Mouse (Mus musculus) right cerebral cortex, postnatal 25 days (tissue): ENCODE results near the gene Tmem258.

Experiments used
- DNase-seq: peaks from one replicate; pipeline ENCODE4 v3.0.0; 2022

Tmem258 gene

GRCm38 (mm10) chr19:10185876-10186275, 17.9 kb upstream of the Tmem258 start:
- DNase-seq, result no peak

DNA sequence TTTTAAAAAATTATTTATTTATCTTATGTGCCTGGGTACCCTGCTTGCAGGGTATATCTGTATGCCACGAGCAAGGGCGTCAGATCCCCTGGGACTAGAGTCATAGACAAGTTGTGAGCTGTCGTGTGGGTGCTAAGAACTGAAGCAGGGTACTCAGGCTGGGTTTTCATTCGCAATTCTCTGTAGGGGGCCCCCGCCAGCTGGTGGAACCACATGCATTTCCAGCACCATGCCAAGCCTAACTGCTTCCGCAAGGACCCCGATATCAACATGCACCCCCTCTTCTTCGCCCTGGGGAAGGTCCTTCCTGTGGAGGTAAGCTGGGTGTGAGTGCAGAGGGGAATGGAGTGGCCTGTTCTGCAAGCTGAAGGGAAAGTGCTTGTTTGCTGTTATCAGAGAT, 17.2 kb upstream of the Tmem258 start:
- DNase-seq, result no peak

DNA sequence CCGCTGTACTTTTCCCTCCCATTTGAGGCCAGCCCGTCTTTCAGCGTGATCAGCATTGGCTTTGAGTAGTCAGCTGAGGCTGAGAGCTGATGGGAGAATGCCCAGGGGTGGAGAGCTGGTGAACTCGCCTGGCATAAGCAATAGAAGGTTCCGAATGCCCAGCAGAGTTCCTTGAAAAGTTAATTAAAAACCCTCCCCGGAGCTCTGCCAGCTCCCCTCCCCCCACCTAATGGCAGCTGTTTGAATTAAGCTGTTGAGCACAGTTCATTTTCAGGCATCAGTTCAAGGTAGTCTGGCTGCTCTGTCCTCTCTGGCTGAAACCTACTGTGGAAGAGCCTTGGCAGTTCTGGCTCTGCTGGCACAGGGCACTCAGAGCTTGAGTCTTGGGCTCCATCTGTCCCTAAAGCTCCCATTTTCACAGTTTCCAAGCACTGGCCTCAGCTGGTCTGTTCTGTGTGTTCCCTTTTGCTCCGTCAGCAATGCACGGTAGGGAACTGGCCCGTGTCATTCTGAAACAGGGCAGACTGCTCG, 15.5 kb upstream of the Tmem258 start:
- DNase-seq, result peak; percentile 33

DNA sequence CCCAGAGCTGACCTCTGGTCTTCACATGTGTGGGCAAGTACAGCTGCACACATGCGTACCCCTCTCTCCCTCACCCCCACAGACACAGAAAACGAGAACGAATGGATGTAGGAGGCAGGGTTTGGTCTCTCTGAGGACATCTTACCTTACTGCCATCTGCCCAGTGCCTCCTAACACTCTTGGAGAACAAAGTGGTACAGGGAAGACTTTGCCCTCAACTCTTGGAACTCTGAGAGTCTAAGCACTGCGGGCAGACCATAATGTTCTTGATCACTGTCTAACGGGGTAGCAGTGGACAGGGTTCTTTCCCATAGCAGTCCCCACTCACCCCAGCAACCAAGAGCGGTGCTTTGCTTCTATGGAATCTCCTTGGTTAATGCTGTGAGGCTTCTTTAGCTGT, 14.8 kb upstream of the Tmem258 start:
- no peak for DNase-seq

GRCm38 (mm10) chr19:10189940-10190339, 13.9 kb upstream of the Tmem258 start:
- DNase-seq, result no peak

GRCm38 (mm10) chr19:10190796-10191195, 13.0 kb upstream of the Tmem258 start:
- DNase-seq, result peak; percentile 58

- no peak for DNase-seq
Measured at GRCm38 (mm10) chr19:10191326-10191725, 12.5 kb upstream of the Tmem258 start.

DNA sequence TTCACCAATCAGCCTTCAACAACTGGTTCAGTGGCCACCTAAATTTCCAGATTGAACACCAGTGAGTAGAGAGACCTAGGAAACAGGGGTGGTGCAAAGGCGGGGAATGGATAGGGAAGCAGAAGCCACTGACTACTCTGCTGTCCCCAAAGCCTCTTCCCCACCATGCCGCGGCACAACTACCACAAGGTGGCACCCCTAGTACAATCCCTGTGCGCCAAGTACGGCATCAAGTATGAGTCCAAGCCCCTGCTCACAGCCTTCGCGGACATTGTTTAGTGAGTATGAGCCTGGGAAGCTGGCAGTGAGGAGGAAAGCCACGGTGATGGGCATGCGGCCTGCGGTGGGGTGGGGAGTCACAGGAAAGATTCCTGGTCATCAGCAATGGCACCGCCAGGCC, 9.5 kb upstream of the Tmem258 start:
- DNase-seq, result no peak

GRCm38 (mm10) chr19:10195252-10195651, 8.6 kb upstream of the Tmem258 start:
- no peak for DNase-seq

DNA sequence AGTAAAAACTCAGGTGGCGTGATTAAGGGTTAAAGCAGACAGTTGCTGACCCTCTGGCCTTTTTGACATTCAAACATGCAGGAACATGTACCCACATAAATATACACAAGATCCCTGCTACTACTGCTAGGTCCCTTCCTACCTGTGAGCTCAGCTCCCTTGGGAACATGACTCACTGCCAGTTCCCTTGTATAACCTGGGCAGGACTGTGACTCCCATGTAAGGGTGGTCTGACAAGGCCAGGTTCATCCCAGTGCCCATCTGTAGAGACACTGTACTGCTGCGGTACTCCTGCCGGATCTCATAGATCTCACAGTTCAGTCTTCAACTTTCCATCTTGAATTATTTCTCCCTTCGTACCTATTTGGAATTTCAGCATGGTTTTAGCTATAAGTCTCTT, 6.7 kb upstream of the Tmem258 start:
- no peak for DNase-seq

- no peak for DNase-seq
Measured at GRCm38 (mm10) chr19:10198286-10198685, 5.5 kb upstream of the Tmem258 start.

GRCm38 (mm10) chr19:10198723-10199122, 5.1 kb upstream of the Tmem258 start:
- peak; percentile 74 for DNase-seq

DNA sequence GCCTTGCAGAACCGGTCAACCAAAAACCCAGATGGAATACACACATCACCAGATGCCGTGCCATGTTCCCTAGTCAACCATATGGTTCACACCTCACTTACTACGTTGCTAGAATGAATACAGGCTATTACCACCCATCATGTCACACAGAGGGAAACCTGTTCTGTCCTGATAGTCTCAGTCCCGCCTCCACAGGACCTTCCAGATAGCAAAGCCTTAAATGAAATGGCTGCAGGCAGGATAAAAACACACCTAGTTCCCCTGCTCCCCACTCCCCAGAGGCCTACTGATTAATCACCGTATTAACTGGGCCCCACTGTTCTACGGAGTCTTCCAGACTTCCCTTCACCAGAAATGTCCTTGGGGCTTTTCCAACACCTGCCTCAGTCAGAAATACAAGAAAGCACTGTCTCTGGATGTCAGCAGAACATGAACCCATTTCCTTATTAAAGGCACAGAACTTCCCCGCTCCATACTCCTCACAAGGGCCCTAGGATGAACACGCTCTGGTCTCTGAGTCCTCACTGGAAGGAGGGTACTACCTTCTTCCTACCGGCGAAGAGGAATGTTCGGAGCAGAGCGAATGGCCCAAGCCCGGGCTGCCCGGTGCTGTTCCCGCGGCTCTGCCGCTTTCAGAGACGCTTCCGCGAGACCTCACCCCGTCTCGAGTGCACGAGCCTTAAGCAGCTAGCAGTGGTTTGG, 517 bp upstream of the Tmem258 start:
- no peak for DNase-seq

DNA sequence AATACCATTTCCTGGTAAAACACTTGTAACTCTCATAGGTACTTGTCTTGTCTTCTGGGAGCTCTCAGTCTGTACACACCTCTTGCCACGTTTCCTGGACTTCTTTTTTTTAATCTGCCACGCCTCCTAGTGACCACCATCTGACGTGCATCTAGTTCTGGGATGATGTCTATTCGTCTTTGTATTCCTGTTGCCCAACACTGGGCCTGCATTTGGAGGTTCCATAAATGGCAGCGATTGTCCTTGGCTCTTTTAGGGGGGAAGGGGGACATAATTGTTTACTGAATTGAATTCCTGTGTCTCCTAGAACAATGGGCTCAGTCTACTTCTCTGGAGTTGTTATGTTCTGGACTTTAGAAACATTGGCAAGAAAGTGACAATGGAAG, 795 bp downstream of the Tmem258 start:
- DNase-seq, result no peak

DNA sequence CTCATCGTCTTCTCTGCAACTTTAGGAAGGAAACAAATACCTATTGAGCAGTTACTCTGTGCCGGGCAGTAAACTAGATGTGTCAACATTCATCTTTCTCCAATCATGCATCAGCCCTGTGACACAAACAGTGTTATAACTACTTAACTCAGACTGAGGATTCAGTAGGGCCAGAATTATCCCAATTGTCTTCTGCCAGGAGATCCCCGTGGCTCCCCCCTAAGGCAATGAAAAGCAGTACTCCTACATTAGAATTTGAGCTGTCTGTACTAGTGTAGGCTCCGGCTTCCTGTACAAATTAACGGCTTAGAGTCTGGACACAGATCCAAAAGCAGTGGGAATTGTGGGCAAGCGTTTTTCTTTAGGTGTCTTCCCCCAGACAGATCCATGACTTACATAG, 1.2 kb downstream of the Tmem258 start:
- DNase-seq, result no peak

DNA sequence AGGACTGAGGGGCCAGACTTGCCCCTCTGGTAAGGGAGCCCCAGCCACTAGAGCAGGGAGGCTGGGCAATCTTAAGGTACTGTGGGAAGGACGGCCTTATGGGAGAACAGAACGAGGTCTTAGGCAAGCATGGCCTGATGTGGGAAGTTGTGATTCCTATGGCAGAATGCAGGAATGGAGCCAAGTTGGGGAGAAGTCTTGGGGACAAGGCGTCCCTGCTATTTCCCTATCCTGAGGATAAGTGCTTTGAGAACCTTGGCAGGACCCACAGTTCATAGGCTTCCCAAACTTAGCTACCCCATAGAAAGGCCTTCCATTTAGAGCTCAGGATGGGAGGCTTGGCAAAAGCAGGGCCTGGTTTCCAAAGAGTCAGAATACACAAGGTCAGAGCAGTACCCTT, 5.0 kb downstream of the Tmem258 start:
- DNase-seq, result no peak

DNA sequence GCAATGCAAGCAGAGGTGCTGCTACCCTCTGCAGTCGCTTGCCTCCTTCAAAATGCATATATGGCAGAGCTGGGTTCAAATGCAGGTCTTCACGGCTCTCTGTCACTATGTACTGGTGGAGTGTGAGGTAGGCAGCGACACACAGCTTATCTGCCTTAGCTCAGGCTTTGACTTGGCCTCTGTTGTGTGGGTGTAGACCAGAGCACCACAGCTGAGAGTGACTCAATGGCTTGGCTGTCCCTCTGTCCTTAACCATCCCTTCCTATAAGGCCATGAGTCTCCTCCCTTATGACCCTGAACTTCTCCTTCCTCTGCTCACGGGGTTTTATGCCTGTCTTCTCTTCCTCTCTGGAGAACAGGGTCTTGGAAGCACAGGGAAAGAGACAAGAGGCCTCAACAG, 7.1 kb downstream of the Tmem258 start:
- no peak for DNase-seq

GRCm38 (mm10) chr19:10213796-10214471, 10.1 kb downstream of the Tmem258 start:
- DNase-seq, result no peak

- no peak for DNase-seq
Measured at GRCm38 (mm10) chr19:10216101-10216500, 12.3 kb downstream of the Tmem258 start.

DNA sequence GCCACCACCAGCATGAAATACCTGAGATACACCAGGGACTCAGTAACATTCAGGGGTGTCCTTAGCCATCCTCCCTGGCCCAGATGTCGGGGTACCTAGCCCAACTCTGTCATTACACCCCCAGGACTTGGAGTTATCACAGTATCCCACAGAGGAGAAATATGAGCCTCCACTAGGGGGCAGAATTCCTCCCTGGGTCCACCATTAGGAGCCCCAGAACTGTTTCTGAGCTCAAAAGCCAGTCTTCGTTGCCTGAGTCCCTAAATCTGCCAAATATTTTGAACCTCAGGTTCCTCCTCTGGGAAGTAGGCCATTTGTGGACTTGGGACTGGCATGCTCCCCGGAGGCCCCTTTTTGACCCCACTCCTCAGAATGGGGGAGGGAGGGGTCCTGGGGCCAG, 15.3 kb downstream of the Tmem258 start:
- no peak for DNase-seq

GRCm38 (mm10) chr19:10219593-10219992, 15.8 kb downstream of the Tmem258 start:
- no peak for DNase-seq

- no peak for DNase-seq
Measured at GRCm38 (mm10) chr19:10221585-10221984, 17.8 kb downstream of the Tmem258 start.

- no peak for DNase-seq
Measured at GRCm38 (mm10) chr19:10222656-10223055, 18.8 kb downstream of the Tmem258 start.

GRCm38 (mm10) chr19:10223561-10223960, 19.7 kb downstream of the Tmem258 start:
- no peak for DNase-seq
